Mouse (Mus musculus) CH12.LX (cell line): ENCODE measurements around the gene Dcakd. TPM values are rescaled to one million over a fixed set of nuclear protein-coding genes. Genes with fewer than 3 reads are reported as not detected.

Experiments used
- DNase-seq: peaks from one replicate; pipeline ENCODE4 v3.0.0-alpha.2; 2013; ENCODE audit errors: extremely low read depth
- H3K27ac ChIP-seq: 2 replicates; pipeline ENCODE4 v1.5.1; 2012; ENCODE audit warnings: low read depth, mild to moderate bottlenecking, control low read depth, moderate library complexity; ENCODE audit not compliant: insufficient read depth
- H3K27me3 ChIP-seq: replicated peaks from 2 replicates; pipeline ENCODE3; 2012; ENCODE audit warnings: inconsistent platforms
- H3K36me3 ChIP-seq, 2 experiments: replicated peaks in 1 of 2; 2 replicates each; pipeline versions ENCODE3 to v1.6.1; 2012; ENCODE audit warnings: inconsistent platforms in 1 of 2, low read length in 1 of 2, mild to moderate bottlenecking in 1 of 2, mixed read lengths in 1 of 2, moderate library complexity in 1 of 2; ENCODE audit not compliant: control insufficient read depth in 1 of 2, insufficient read depth in 1 of 2
- H3K4me1 ChIP-seq, 2 experiments: 2 replicates each; pipeline ENCODE4 v1.6.1; 2012; ENCODE audit warnings: inconsistent platforms in 1 of 2, moderate library complexity in 1 of 2; ENCODE audit not compliant: insufficient read depth in 2 of 2, control insufficient read depth in 1 of 2
- H3K4me2 ChIP-seq: 2 replicates; pipeline ENCODE4 v1.6.1; 2012; ENCODE audit warnings: low read depth, mild to moderate bottlenecking, control low read depth; ENCODE audit not compliant: poor library complexity, insufficient read depth, severe bottlenecking
- H3K4me3 ChIP-seq, 3 experiments: fragments of 150-350 bp in 1 of 3; sonication (generic) in 1 of 3; replicated peaks in 1 of 3; 2 replicates each; pipeline versions ENCODE3 to v1.5.1; 2011 to 2012; ENCODE audit warnings: low read depth in 2 of 3, low read length in 2 of 3, mild to moderate bottlenecking in 2 of 3, moderate library complexity in 2 of 3, control low read depth in 1 of 3, improper control_type of control experiment in 1 of 3, inconsistent platforms in 1 of 3, mixed read lengths in 1 of 3; ENCODE audit not compliant: poor library complexity in 1 of 3
- H3K79me2 ChIP-seq: replicated peaks from 2 replicates; pipeline ENCODE4 v1.6.1; 2012; ENCODE audit warnings: mild to moderate bottlenecking, moderate library complexity; ENCODE audit not compliant: control insufficient read depth, poor library complexity, insufficient read depth, severe bottlenecking; ENCODE audit errors: extremely low read depth
- H3K9ac ChIP-seq: 2 replicates; pipeline ENCODE4 v1.6.1; 2012; ENCODE audit warnings: low read depth, mild to moderate bottlenecking, control low read depth, moderate library complexity; ENCODE audit not compliant: insufficient read depth
- H3K9me3 ChIP-seq: replicated peaks from 2 replicates; pipeline ENCODE3; 2012; ENCODE audit warnings: low read length, inconsistent platforms, mixed read lengths
- BHLHE40 ChIP-seq: IDR thresholded peaks from 2 replicates; pipeline ENCODE4 v1.6.1; 2011; ENCODE audit warnings: mild to moderate bottlenecking, low read depth, low read length, improper control_type of control experiment
- CHD1 ChIP-seq: IDR thresholded peaks from 2 replicates; pipeline ENCODE4 v1.6.1; 2012; ENCODE audit warnings: low read depth, low read length, improper control_type of control experiment, inconsistent platforms
- ELF1 ChIP-seq: IDR thresholded peaks from 2 replicates; pipeline ENCODE4 v1.6.1; 2014; ENCODE audit warnings: low read depth, mild to moderate bottlenecking, inconsistent platforms, low read length, improper control_type of control experiment
- EP300 ChIP-seq: IDR thresholded peaks from 2 replicates; pipeline ENCODE4 v1.6.1; 2011; ENCODE audit warnings: low read length, improper control_type of control experiment
- ETS1 ChIP-seq: conservative IDR thresholded peaks from 2 replicates; pipeline ENCODE4 v1.6.1; 2012; ENCODE audit warnings: low read depth, mild to moderate bottlenecking, inconsistent platforms, low read length, improper control_type of control experiment, moderate library complexity
- GABPA ChIP-seq: IDR thresholded peaks from 2 replicates; pipeline ENCODE4 v1.6.1; 2012; ENCODE audit warnings: low read depth, low read length, improper control_type of control experiment, inconsistent platforms; ENCODE audit not compliant: insufficient replicate concordance
- IRF4 ChIP-seq: IDR thresholded peaks from 2 replicates; pipeline ENCODE4 v1.6.1; 2014; ENCODE audit warnings: low read depth, mild to moderate bottlenecking, inconsistent platforms, low read length, improper control_type of control experiment
- JUN ChIP-seq: IDR thresholded peaks from 2 replicates; pipeline ENCODE4 v1.6.1; 2011; ENCODE audit warnings: low read depth, mild to moderate bottlenecking, low read length, improper control_type of control experiment, moderate library complexity; ENCODE audit not compliant: insufficient read depth
- JUND ChIP-seq: conservative IDR thresholded peaks from 2 replicates; pipeline ENCODE4 v1.6.1; 2011; ENCODE audit warnings: low read depth, low read length, improper control_type of control experiment
- KAT2A ChIP-seq: IDR thresholded peaks from 2 replicates; pipeline ENCODE4 v1.6.1; 2012; ENCODE audit warnings: low read length, improper control_type of control experiment, inconsistent platforms; ENCODE audit not compliant: insufficient replicate concordance
- MEF2A ChIP-seq: IDR thresholded peaks from 2 replicates; pipeline ENCODE4 v1.6.1; 2014; ENCODE audit warnings: low read depth, mild to moderate bottlenecking, inconsistent platforms, low read length, improper control_type of control experiment, borderline replicate concordance
- MXI1 ChIP-seq: IDR thresholded peaks from 2 replicates; pipeline ENCODE4 v1.6.1; 2011; ENCODE audit warnings: mild to moderate bottlenecking, low read depth, low read length, improper control_type of control experiment
- MYC ChIP-seq: IDR thresholded peaks from 2 replicates; pipeline ENCODE4 v1.6.1; 2011; ENCODE audit warnings: low read depth, mild to moderate bottlenecking, improper control_type of control experiment, low read length
- NELFE ChIP-seq: IDR thresholded peaks from 2 replicates; pipeline ENCODE4 v1.6.1; 2011; ENCODE audit warnings: low read depth, low read length, improper control_type of control experiment
- PAX5 ChIP-seq: IDR thresholded peaks from 2 replicates; pipeline ENCODE4 v1.6.1; 2012; ENCODE audit warnings: low read length, inconsistent platforms, mixed read lengths
- POLR2AphosphoS2 ChIP-seq: IDR thresholded peaks from 2 replicates; pipeline ENCODE4 v1.6.1; 2011; ENCODE audit warnings: low read depth, low read length, improper control_type of control experiment
- SIN3A ChIP-seq: IDR thresholded peaks from 2 replicates; pipeline ENCODE4 v1.6.1; 2012; ENCODE audit warnings: low read length, improper control_type of control experiment, inconsistent platforms
- SMC3 ChIP-seq: IDR thresholded peaks from 2 replicates; pipeline ENCODE4 v1.6.1; 2011; ENCODE audit warnings: low read depth, low read length, improper control_type of control experiment
- TBP ChIP-seq: conservative IDR thresholded peaks from 2 replicates; pipeline ENCODE4 v1.6.1; 2011; ENCODE audit warnings: low read depth, low read length, improper control_type of control experiment
- TCF12 ChIP-seq: IDR thresholded peaks from 2 replicates; pipeline ENCODE4 v1.6.1; 2014; ENCODE audit warnings: low read depth, mild to moderate bottlenecking, inconsistent platforms, low read length, improper control_type of control experiment
- UBTF ChIP-seq: IDR thresholded peaks from 2 replicates; pipeline ENCODE4 v1.6.1; 2012; ENCODE audit warnings: low read depth, mild to moderate bottlenecking, inconsistent platforms, low read length, improper control_type of control experiment, moderate library complexity
- USF1 ChIP-seq: IDR thresholded peaks from 2 replicates; pipeline ENCODE4 v1.6.1; 2014; ENCODE audit warnings: low read depth, mild to moderate bottlenecking, inconsistent platforms, low read length, improper control_type of control experiment
- ZC3H11A ChIP-seq: IDR thresholded peaks from 2 replicates; pipeline ENCODE4 v1.6.1; 2012; ENCODE audit warnings: low read depth, mild to moderate bottlenecking, inconsistent platforms, low read length, improper control_type of control experiment
- ZNF384 ChIP-seq: IDR thresholded peaks from 2 replicates; pipeline ENCODE4 v1.6.1; 2012; ENCODE audit warnings: low read depth, low read length, improper control_type of control experiment, inconsistent platforms
- dilution Hi-C: fragments of 300-500 bp; cut with MboI; formaldehyde crosslinking; loops from 2 replicates; pipeline ENCODE4 v1.14.3; 2020; ENCODE audit warnings: low sequenced_read_pairs; ENCODE audit not compliant: extremely low pct_unique_long_range_greater_than_20kb, extremely low pct_ligation_motif_present
- in situ Hi-C: fragments of 300-500 bp; cut with MboI; formaldehyde crosslinking; loops from 3 replicates; pipeline ENCODE4 v1.14.3; 2019; ENCODE audit warnings: low sequenced_read_pairs, low pct_ligation_motif_present, low pct_unique_long_range_greater_than_20kb, mixed read lengths
- polyA plus RNA-seq: library from polyadenylated mRNA; unstranded; fragments of >175 nt; gene quantifications from 2 replicates; pipeline ENCODE4 v1.2.1, GENCODE M21; 2012; ENCODE audit warnings: low read depth; ENCODE audit not compliant: insufficient read length
- total RNA-seq, 2 experiments: library from RNA; depleted of rRNA; stranded (reverse); fragments of 300-350 nt in 1 of 2; fragments of >200 nt in 1 of 2; gene quantifications; 2 replicates each; pipeline ENCODE4 v1.2.3; 2012 to 2014

Gene Dcakd
- total and polyA plus RNA-seq, 3 experiments = 8.8 to 89.0 (median 24.0) TPM

- no peak overlapping the region for H3K27ac ChIP-seq
- H3K4me2 ChIP-seq = no peak overlapping the region
- H3K79me2 ChIP-seq = no peaks in the 10 kb centered on the region
- TF ChIP-seq PAX5 = no peak
- TF ChIP-seq KAT2A = no peak
- no peak for TF ChIP-seq ETS1
- TF ChIP-seq TBP = no peak
- TF ChIP-seq ZNF384 = no peak
- no peak for TF ChIP-seq SMC3
- TF ChIP-seq POLR2AphosphoS2 = no peak
- TF ChIP-seq JUN = no peak
- TF ChIP-seq ELF1 = no peak
- TF ChIP-seq MXI1 = no peak
- no peak for TF ChIP-seq NELFE
- TF ChIP-seq MYC = no peak
- TF ChIP-seq UBTF = no peak
- no peak for TF ChIP-seq JUND
- H3K4me3 ChIP-seq = no peak overlapping the region
- H3K9me3 ChIP-seq = no peaks in the 10 kb centered on the region
- in situ Hi-C loops = no loop called here
- peaks cover 81% of the 10 kb centered on the region for H3K27me3 ChIP-seq
- H3K4me1 ChIP-seq = no peaks in the 10 kb centered on the region; a peak in 1 of 4 replicates
- DNase-seq = no peak
- no peak overlapping the region for H3K9ac ChIP-seq
- dilution Hi-C loops = no loop called here
- H3K36me3 ChIP-seq = no peaks in the 10 kb centered on the region
These were observed 70.4 kb downstream of the Dcakd start for GRCm38 (mm10) chr11:102957692-102958091.

- Histone ChIP-seq H3K27me3 (peaks cover 85% of the 10 kb centered on the region), H3K9me3 (no peaks in the 10 kb centered on the region), H3K9ac (no peak overlapping the region), H3K4me2 (no peak overlapping the region), H3K4me1 (no peaks in the 10 kb centered on the region; a peak in 1 of 4 replicates), H3K4me3 (no peak overlapping the region), H3K36me3 (no peaks in the 10 kb centered on the region), H3K79me2 (no peaks in the 10 kb centered on the region), H3K27ac (no peak overlapping the region)
- in situ Hi-C loops (no loop called here), dilution Hi-C loops (no loop called here)
- DNase-seq = no peak
- no peak for TF ChIP-seq BHLHE40
- TF ChIP-seq JUND = no peak
- TF ChIP-seq GABPA = no peak
- no peak for TF ChIP-seq USF1
- TF ChIP-seq EP300 = no peak
- no peak for TF ChIP-seq SMC3
- no peak for TF ChIP-seq CHD1
- no peak for TF ChIP-seq IRF4
- no peak for TF ChIP-seq ZC3H11A
- no peak for TF ChIP-seq JUN
- no peak for TF ChIP-seq MYC
- no peak for TF ChIP-seq TCF12
- no peak for TF ChIP-seq KAT2A
- TF ChIP-seq PAX5 = no peak
- TF ChIP-seq SIN3A = no peak
- no peak for TF ChIP-seq MEF2A
These were observed 71.0 kb downstream of the Dcakd start for GRCm38 (mm10) chr11:102956962-102957614.
